Mouse (Mus musculus): ENCODE data around the gene Itpr1.

The Itpr1 gene

GRCm38 (mm10) chr6:108277622-108278396 is 64.9 kb downstream of the Itpr1 start:
- DNase-seq (ENCODE audit: low read depth, low spot score) = no peak

- DNase-seq (ENCODE audit: low read depth, low spot score) = no peak
These were observed 66.1 kb downstream of the Itpr1 start for GRCm38 (mm10) chr6:108278826-108279630.

DNA sequence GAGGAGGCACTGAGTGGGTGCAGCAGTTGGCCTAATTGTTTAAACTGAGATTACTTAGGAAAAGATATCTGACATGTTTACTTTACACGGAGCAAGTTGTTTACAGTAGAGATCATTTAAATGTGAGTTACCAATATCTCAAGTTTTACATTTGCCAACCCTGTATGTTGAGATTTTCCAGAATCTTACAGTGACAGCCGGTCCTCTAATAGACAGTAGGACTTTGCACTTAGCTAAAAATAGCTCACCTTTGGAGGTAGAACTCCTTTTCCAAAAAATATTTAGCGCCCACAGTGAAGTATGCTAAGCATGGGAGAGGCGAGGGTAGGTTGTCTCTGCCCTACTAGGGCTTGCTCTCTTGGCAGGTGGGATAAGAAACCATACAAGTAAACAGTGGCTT is 69.2 kb downstream of the Itpr1 start:
- DNase-seq (ENCODE audit: low read depth, low spot score) = no peak

DNA sequence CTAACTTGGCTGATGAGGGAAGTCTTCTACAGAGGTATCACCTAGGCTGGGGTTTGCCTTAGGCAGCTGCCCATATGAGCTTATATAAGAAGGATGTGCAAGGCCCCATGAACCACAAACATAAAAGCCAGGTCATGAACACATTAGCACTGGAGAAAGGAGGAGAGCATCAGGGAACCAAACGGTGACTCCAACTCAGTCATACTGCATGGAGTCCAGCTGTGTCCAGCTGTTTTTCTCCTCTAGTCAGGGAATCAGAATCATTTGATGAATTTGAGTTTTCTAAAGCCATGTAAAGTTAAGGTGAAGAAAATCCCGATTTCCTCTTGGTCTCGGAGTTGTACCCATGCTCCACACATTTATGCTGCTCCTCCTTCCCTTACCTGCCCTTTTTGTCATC is 69.7 kb downstream of the Itpr1 start:
- DNase-seq (ENCODE audit: low read depth, low spot score) = no peak

GRCm38 (mm10) chr6:108284688-108285087 is 71.8 kb downstream of the Itpr1 start:
- DNase-seq (ENCODE audit: low read depth, low spot score) = no peak

DNA sequence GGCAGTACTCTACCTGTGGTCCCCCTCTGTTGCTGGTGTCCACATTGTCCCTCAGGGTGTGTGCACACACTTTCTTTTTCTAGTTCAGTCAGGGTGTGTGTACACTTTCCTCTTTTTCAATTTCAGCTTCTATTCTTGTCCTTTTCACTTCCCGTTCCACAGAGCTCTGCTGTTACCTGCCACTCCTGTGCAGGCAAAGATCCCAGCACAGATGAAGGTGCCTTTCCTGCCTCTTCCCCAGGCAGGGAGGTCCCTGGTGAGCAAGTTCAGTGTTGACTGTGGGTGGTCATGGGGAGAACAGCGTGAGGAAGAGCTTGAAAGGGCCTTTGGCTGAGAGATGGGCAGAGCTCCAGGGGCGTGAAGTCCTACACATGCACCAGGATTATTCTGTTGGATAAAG is 76.1 kb downstream of the Itpr1 start:
- DNase-seq (ENCODE audit: low read depth, low spot score) = no peak

DNA sequence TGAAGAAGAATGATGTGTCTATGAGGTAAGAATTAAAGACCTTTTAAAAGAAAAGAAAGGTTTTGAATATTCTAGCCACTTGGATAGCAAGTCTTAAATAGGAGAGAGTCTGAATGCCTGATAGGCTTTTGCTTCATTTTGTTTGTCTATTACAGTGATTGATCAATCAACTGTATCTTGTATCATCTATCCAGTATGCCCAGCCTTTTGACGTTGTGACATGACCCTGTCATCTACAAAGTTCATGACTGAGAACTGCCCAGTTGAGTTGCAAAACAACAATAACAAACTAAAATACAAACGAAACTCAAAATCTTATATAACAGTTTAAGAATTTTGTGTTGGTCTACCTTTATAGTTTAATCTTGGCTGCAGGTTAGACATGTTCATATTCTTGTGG is 78.1 kb downstream of the Itpr1 start:
- no peak for DNase-seq (ENCODE audit: low read depth, low spot score)

DNA sequence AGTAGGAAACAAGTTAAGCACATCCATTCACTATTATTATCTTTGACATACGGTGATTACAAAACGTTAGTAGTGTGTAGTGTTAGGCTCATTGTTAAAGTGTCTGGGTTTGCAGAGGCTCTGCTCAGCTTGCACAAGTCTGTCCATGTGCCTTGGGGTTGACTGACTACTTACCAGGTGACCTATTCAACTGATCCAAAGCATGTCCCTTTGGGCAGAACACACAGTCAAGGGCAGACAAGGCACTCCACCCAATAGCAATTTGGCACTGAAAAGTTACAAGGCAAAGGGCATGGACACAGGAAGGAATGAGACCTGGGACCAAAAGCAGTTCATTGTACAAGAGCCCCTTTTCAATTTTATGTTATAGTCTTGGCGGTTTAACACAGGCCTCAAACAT is 78.7 kb downstream of the Itpr1 start:
- no peak for DNase-seq (ENCODE audit: low read depth, low spot score)

DNA sequence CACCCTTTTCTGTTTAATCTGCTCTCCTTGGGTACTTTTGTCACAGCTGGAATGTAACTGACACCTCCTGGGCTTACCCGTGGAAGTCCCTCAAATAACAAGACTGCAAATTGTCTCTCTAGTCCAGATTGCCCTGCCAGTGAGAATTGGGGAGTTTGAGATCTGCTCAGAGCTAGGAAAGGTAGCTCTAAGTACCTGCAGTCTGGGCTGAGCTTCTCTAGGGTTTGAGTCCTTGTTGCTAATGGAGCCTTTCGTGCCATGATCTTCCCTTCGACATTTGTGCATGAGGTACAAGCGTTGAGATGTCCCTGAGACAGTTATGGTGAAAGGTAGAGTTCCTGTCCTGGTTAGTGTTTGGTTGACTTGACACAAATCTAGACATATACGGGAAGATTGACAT is 89.0 kb downstream of the Itpr1 start:
- no peak for DNase-seq (ENCODE audit: low read depth, low spot score)

DNA sequence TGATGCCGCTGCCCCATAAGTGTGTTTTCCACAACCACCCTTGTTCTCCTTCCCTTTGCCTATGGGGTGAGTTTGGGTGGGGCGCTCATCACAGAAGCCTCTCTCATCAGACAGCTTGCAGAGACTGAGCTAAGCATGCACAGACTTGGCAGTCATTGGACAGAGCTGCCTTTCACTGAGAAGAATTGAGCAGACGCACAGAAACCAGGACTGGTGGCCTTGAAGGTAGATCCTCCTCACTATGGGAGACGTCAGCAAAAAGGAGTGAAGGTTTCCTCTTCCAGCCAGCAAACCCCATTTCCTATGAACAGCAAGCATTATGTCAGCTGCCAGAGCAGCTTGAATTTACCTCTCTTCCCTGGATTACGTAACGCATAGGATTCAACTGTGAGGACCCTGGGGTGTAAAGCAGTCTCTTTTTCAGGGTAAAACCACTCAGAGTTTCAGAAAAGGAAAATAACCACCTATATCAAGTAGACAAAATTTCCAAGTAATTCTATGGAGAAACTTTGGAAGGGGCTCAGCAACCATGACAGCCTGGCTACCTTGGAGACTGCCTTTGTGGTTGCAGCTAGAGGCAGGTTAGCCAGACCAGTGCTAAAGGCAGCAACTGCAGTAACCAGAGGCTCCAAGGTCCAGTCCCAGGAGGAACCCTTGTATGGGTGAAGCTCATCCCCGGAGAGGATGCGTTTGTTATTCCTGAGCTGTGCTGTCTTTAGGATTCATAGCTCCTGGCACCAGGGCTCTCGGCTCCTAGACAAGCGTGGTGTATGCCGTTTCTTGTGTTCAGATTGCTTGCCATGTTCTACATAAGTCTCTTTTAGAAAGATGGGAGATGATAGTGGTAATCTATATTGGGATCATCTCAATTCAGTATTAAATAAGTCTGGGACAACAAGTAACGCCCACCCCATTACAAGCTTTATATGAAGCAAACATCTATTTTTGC is 91.0 kb downstream of the Itpr1 start:
- DNase-seq (ENCODE audit: low read depth, low spot score) = no peak

GRCm38 (mm10) chr6:108305171-108305779 is 92.4 kb downstream of the Itpr1 start:
- DNase-seq (ENCODE audit: low read depth, low spot score) = no peak

DNA sequence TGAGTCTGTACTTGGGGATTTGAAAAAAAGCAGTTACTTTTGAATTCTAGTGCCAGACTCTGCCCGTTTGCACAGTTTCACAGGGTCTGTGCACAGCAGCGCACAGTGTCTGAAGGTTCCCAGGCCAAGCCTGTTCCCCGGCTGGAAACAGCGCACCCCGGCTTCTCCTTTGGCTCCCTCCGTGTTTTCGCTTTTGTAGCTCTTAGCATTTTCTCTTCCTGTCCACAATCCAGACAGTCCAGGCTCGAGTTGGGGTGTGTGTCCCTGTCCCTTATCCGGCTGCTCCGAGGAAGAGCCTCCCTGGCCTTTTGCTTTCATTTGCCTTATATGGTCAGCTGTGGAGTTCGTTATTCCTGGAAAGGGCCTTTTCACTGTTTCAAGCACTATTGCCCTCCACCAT is 93.3 kb downstream of the Itpr1 start:
- DNase-seq (ENCODE audit: low read depth, low spot score) = no peak

DNA sequence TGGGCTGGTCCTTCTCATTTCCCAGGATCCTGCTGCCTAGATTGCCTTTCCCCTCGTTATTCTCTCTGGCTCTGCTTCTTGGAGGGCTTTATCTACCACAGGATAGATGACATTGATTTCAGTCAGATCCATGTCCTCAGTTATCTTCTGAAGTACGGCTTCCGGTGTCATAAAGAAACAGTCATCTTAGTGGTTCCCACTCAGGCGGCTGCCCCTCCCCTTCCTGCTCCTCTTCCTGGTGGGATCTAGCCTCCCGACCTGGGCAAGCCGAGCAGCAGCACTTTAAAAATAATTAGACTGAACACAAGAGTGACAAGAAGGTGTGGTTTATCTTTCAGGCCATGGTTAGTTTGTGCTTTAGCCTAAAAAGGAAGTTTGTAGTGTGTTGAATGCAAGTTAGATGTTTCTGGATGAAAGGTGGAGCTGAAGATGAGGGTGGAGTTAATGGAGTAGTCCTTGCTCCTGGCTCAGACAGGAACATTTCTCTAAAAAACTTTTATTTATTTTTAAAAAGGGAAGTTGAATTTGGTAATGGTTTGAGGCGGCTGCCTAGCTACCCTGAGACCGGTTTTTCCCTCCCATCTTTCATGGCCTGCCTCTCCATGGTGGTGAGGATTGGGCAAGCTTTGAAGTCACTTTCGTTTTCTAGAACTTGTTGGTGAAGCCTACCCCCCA is 94.2 kb downstream of the Itpr1 start:
- DNase-seq (ENCODE audit: low read depth, low spot score) = no peak

- DNase-seq (ENCODE audit: low read depth, low spot score) = no peak
These were observed 94.9 kb downstream of the Itpr1 start for GRCm38 (mm10) chr6:108307770-108308169.

- DNase-seq (ENCODE audit: low read depth, low spot score) = no peak
These were observed 96.7 kb downstream of the Itpr1 start for GRCm38 (mm10) chr6:108309391-108310182.

- DNase-seq (ENCODE audit: low read depth, low spot score) = no peak
These were observed 100.2 kb downstream of the Itpr1 start for GRCm38 (mm10) chr6:108313056-108313455.

- DNase-seq (ENCODE audit: low read depth, low spot score) = no peak
These were observed 101.1 kb downstream of the Itpr1 start for GRCm38 (mm10) chr6:108313997-108314396.

- no peak for DNase-seq (ENCODE audit: low read depth, low spot score)
These were observed 103.5 kb downstream of the Itpr1 start for GRCm38 (mm10) chr6:108316268-108316824.

GRCm38 (mm10) chr6:108316951-108317350 is 104.1 kb downstream of the Itpr1 start:
- DNase-seq (ENCODE audit: low read depth, low spot score) = no peak

DNA sequence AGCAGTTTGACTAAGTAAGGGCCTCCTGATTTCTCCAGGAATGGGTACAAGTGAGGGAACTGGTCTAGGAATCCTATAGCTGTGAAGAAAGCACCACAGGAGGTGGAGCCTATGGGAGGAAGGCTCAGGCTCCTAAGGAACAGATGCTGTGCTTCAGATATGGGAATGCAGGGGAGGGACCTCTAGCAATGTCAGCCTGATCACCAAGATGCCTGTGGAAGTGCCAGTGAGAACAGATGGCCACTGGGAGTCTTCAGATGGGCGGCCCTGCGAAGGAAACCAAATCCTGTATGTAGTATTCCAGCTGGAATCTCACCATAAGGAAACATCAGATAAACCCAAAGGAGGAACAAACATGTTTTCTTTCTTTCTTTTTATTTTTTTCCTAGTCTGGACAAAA is 108.8 kb downstream of the Itpr1 start:
- DNase-seq (ENCODE audit: low read depth, low spot score) = no peak
